Mouse (Mus musculus) lung, adult 2 months (tissue): ENCODE measurements around the gene Vtn.

Source experiments
- CTCF ChIP-seq: fragments of 200-500 bp; IDR thresholded peaks from 2 replicates; pipeline ENCODE4 v1.5.1; 2011; ENCODE audit warnings: mild to moderate bottlenecking, low read length, control low read depth; ENCODE audit not compliant: insufficient read depth
- POLR2A ChIP-seq: fragments of 200-500 bp; IDR thresholded peaks from 2 replicates; pipeline ENCODE4 v1.6.1; 2011; ENCODE audit warnings: low read depth, mild to moderate bottlenecking, control low read depth, low read length, borderline replicate concordance; ENCODE audit errors: extremely low read depth

DNA sequence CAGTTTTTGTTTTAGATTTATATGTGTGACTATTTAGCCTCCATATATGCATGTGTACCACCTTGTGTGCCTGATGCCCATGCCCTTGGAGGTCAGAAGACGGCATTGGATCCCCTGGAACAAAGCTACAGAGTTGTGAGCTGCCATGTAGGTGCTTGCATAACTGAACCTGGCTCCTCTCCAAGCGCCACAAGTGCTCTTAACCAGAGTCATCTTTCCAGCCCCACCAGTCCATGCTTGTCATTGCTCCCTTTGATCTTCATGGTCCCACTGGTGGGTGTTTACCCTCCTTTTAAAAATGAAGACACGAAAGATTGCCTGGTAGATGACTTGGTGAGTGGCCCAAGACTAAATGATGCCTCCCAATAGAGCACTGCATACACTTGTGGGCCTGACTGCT is 41.5 kb downstream of the Vtn start:
- TF ChIP-seq POLR2A (no peak), CTCF (no peak)
